Mouse (Mus musculus): ENCODE results near the gene Sorcs2. TPM values are rescaled to one million over a fixed set of nuclear protein-coding genes. Genes with fewer than 3 reads are reported as not detected.

Sorcs2 gene
- polyA plus RNA-seq, 1 experiment from 2014 or later = 3.1 TPM

GRCm38 (mm10) chr5:36422689-36423088, 24.8 kb upstream of the Sorcs2 start:
- no peaks in the 10 kb centered on the region for H3K9me3 ChIP-seq (ENCODE audit: control insufficient read depth, low read length)
- H3K4me3 ChIP-seq (ENCODE audit: low read depth, low read length) = no peak overlapping the region
- H3K9ac ChIP-seq (ENCODE audit: low read length) = no peak overlapping the region
- no peak for DNase-seq (ENCODE audit: low spot score)
- H3K4me2 ChIP-seq (replicated peaks; ENCODE audit: low read depth) = no peak overlapping the region
- H3K27ac ChIP-seq (replicated peaks) = no peak overlapping the region
- H3K4me1 ChIP-seq (replicated peaks; ENCODE audit: control insufficient read depth, insufficient read depth) = no peaks in the 10 kb centered on the region
- H3K36me3 ChIP-seq (ENCODE audit: control insufficient read depth, insufficient read depth, low read length) = no peaks in the 10 kb centered on the region
- ATAC-seq (ENCODE audit: low FRiP score, low TSS enrichment) = no peak
- no peaks in the 10 kb centered on the region for H3K27me3 ChIP-seq (ENCODE audit: control insufficient read depth, insufficient read depth, low read length)
- TF ChIP-seq EP300 (optimal IDR thresholded peaks at IDR 0.05) (no peak), CTCF (IDR thresholded peaks at IDR 0.05; ENCODE audit: low read depth) (no peak)

- Histone ChIP-seq H3K9me3 (ENCODE audit: control insufficient read depth, low read length) (no peaks in the 10 kb centered on the region), H3K27ac (replicated peaks) (no peak overlapping the region)
- WGBS = 63% methylated on average over 3 of the region's 3 CpGs
These were observed 21.9 kb upstream of the Sorcs2 start for GRCm38 (mm10) chr5:36419861-36420260.

GRCm38 (mm10) chr5:36414712-36415331, 16.9 kb upstream of the Sorcs2 start:
- Histone ChIP-seq H3K27ac (replicated peaks) (no peak overlapping the region), H3K36me3 (ENCODE audit: control insufficient read depth, insufficient read depth, low read length) (no peaks in the 10 kb centered on the region), H3K9ac (ENCODE audit: low read length) (no peak overlapping the region), H3K4me1 (replicated peaks; ENCODE audit: control insufficient read depth, insufficient read depth) (no peaks in the 10 kb centered on the region), H3K4me3 (ENCODE audit: low read depth, low read length) (no peak overlapping the region), H3K27me3 (ENCODE audit: control insufficient read depth, insufficient read depth, low read length) (no peaks in the 10 kb centered on the region), H3K9me3 (ENCODE audit: control insufficient read depth, low read length) (no peaks in the 10 kb centered on the region), H3K4me2 (replicated peaks; ENCODE audit: low read depth) (no peak overlapping the region)
- DNase-seq (ENCODE audit: low spot score) = no peak
- WGBS = 71% methylated on average over 6 of the region's 6 CpGs
- TF ChIP-seq CTCF (IDR thresholded peaks at IDR 0.05; ENCODE audit: low read depth) = no peak
- ATAC-seq (ENCODE audit: low FRiP score, low TSS enrichment) = no peak

More at GRCm38 (mm10) chr5:36419861-36420260, 21.9 kb upstream of the Sorcs2 start:
- no peaks in the 10 kb centered on the region for H3K27me3 ChIP-seq (ENCODE audit: control insufficient read depth, insufficient read depth, low read length)
- H3K4me2 ChIP-seq (replicated peaks; ENCODE audit: low read depth) = no peak overlapping the region
- no peak overlapping the region for H3K4me3 ChIP-seq (ENCODE audit: low read depth, low read length)
- no peaks in the 10 kb centered on the region for H3K36me3 ChIP-seq (ENCODE audit: control insufficient read depth, insufficient read depth, low read length)
- no peak overlapping the region for H3K9ac ChIP-seq (ENCODE audit: low read length)
- ATAC-seq (ENCODE audit: low FRiP score, low TSS enrichment) (no peak), DNase-seq (ENCODE audit: low spot score) (no peak)
- H3K4me1 ChIP-seq (replicated peaks; ENCODE audit: control insufficient read depth, insufficient read depth) = no peaks in the 10 kb centered on the region
- TF ChIP-seq CTCF (IDR thresholded peaks at IDR 0.05; ENCODE audit: low read depth) (no peak), EP300 (optimal IDR thresholded peaks at IDR 0.05) (no peak)

- no peaks in the 10 kb centered on the region for H3K27me3 ChIP-seq (ENCODE audit: control insufficient read depth, insufficient read depth, low read length)
- TF ChIP-seq EP300 (optimal IDR thresholded peaks at IDR 0.05) = no peak
- TF ChIP-seq CTCF (IDR thresholded peaks at IDR 0.05; ENCODE audit: low read depth) = peak; percentile 81
- H3K36me3 ChIP-seq (ENCODE audit: control insufficient read depth, insufficient read depth, low read length) = no peaks in the 10 kb centered on the region
- H3K9ac ChIP-seq (ENCODE audit: low read length) = no peak overlapping the region
- H3K27ac ChIP-seq (replicated peaks) = no peak overlapping the region
- H3K9me3 ChIP-seq (ENCODE audit: control insufficient read depth, low read length) = no peaks in the 10 kb centered on the region
- DNase-seq (ENCODE audit: low spot score) = peak; percentile 60
- ATAC-seq (ENCODE audit: low FRiP score, low TSS enrichment) = 0 out of 2 replicates have a peak, but pooled peaks have one; percentile 28
- H3K4me3 ChIP-seq (ENCODE audit: low read depth, low read length) = no peak overlapping the region
- 12% methylated on average over 18 of the region's 18 CpGs for WGBS
- peaks cover 2% of the 10 kb centered on the region; the same call in 1 of the 2 replicates for H3K4me1 ChIP-seq (replicated peaks; ENCODE audit: control insufficient read depth, insufficient read depth)
- peak overlapping the region; percentile 23; the same call in 1 of the 2 replicates for H3K4me2 ChIP-seq (replicated peaks; ENCODE audit: low read depth)
These were observed 775 bp upstream of the Sorcs2 start for GRCm38 (mm10) chr5:36398463-36399364.

GRCm38 (mm10) chr5:36397384-36397759, 567 bp downstream of the Sorcs2 start:
- WGBS = under 1% methylated on average over 31 of the region's 36 CpGs
- Histone ChIP-seq H3K27me3 (ENCODE audit: control insufficient read depth, insufficient read depth, low read length) (no peaks in the 10 kb centered on the region), H3K27ac (replicated peaks) (no peak overlapping the region)

More at GRCm38 (mm10) chr5:36397384-36397759, 567 bp downstream of the Sorcs2 start:
- peak overlapping the region; percentile 68 for H3K4me3 ChIP-seq (ENCODE audit: low read depth, low read length)
- no peak for ATAC-seq (ENCODE audit: low FRiP score, low TSS enrichment)
- no peaks in the 10 kb centered on the region for H3K36me3 ChIP-seq (ENCODE audit: control insufficient read depth, insufficient read depth, low read length)
- no peak for TF ChIP-seq EP300 (optimal IDR thresholded peaks at IDR 0.05)
- no peak; the same call in 1 of the 2 replicates for TF ChIP-seq CTCF (IDR thresholded peaks at IDR 0.05; ENCODE audit: low read depth)
- H3K4me2 ChIP-seq (replicated peaks; ENCODE audit: low read depth) = peak overlapping the region; percentile 100
- peak; percentile 33 for DNase-seq (ENCODE audit: low spot score)
- H3K9me3 ChIP-seq (ENCODE audit: control insufficient read depth, low read length) = no peaks in the 10 kb centered on the region
- H3K9ac ChIP-seq (ENCODE audit: low read length) = peak overlapping the region; percentile 70
- peaks cover 2% of the 10 kb centered on the region; the same call in 1 of the 2 replicates for H3K4me1 ChIP-seq (replicated peaks; ENCODE audit: control insufficient read depth, insufficient read depth)

Measured in stomach, postnatal 0 days (tissue).